Mouse (Mus musculus): ENCODE data around the gene Ripor3.
A peak's percentile ranks its signal among the peaks of the same experiment; 100 is the strongest.

Gene Ripor3

DNA sequence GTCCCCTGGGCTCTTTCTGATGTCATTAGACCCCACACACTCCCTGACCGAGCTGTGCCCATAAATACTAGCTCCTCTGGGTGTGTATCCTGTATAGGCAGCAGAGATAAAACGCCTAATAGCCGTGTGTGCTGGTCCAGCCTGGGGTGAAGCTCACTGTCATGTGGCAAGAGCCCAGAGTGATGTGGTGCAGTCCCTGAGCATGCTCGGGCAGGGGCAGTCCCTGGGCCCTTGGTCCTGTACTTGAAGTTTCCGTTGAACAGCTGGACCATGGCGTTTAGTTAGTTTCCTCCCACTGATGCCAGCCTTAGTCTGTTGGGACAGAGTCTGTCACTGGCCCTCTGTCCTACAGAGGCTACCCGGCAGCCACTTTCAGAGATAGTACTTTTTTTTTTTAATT is 55.5 kb downstream of the Ripor3 start:
- no peak for DNase-seq (ENCODE audit: low spot score in 2 of 2)

- DNase-seq (ENCODE audit: low spot score in 2 of 2) = no peak
Measured at GRCm38 (mm10) chr2:167953819-167954218, 56.6 kb downstream of the Ripor3 start.

GRCm38 (mm10) chr2:167951301-167952211 is 58.9 kb downstream of the Ripor3 start:
- DNase-seq (ENCODE audit: low spot score in 2 of 2) = peak; percentile 51 to 74

DNA sequence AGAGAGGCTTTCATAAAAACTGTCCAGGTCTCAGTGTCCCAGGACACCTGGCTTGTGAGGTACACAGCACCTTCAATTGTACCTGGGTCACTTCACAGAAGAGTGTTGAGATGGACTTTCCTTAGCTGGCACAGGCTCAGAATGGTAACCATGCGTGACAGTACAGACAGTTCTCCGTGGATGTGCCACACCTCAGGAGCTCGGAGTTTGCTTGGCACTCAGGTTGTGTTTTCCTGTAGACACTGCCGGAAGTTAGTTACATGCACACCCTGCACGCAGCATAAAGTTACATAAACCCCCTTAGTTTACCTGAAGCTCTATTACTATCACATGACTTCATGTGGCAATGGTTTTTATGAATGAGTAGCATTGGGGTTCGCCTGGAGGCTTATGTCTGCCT is 59.7 kb downstream of the Ripor3 start:
- DNase-seq (ENCODE audit: low spot score in 2 of 2) = no peak

- DNase-seq (ENCODE audit: low spot score in 2 of 2) = no peak
Measured at GRCm38 (mm10) chr2:167949808-167950207, 60.6 kb downstream of the Ripor3 start.

GRCm38 (mm10) chr2:167949250-167949649 is 61.2 kb downstream of the Ripor3 start:
- peak in 1 of 2 experiments; percentile 60 for DNase-seq (ENCODE audit: low spot score in 2 of 2)

- DNase-seq (ENCODE audit: low spot score in 2 of 2) = no peak
Measured at GRCm38 (mm10) chr2:167948557-167948956, 61.9 kb downstream of the Ripor3 start.

DNA sequence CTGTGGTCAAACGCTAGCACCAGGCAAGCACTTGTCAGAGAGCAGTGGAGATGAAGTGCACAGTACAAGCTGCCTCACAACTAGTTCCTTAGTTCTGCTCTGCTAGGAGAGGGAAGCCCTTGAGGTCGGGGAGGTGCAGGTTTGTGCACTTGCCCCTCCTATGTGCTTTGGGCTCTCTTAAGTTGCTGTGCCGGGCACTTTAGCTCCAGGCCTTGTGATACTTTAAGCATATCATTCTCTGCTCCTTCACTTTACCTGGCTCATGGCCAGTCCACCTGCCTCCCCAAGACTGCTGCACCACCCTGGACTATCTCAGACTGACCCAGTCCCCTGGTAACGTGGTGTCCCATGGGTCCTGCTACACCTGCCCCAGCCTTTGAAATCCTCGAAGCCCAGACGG is 62.4 kb downstream of the Ripor3 start:
- no peak for DNase-seq (ENCODE audit: low spot score in 2 of 2)

DNA sequence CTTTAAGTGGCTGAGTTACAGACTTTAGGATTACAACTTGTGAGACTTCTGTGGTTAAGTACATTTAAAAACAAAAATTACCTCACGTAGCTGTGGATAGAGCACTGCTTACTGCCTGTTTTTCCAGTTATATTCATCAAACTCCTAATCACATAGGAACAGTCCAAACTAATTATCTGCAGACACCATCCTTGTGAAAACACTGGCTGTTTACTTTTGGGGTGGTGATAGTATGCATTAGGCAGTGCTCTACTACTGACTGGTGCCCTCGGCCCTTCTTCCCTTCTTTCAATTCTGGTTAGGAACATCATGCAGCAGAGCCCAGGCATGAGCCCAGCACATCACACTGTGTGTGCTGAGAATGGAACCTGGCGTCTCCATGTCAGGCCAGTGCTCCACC is 63.2 kb downstream of the Ripor3 start:
- DNase-seq (ENCODE audit: low spot score in 2 of 2) = no peak

GRCm38 (mm10) chr2:167945451-167945850 is 65.0 kb downstream of the Ripor3 start:
- no peak for DNase-seq (ENCODE audit: low spot score in 2 of 2)

DNA sequence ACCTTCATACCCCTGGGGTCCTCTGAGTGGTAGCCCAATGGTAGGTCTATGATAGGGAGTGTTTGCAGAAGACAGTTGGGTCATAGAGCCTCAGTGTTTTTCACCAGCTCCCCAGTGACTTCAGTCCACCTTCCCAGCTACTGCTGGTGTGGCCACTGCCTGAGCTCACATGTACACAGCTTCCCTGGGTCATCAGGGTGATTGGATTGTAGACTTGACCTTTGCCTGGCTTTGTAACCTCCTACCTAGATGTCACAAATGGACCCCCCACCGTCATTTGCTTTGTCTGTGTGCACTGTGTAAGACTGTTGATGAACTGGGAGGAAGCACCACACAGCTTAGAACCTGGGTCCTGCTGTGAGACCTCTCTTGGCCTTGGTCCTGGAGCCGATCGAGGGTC is 66.2 kb downstream of the Ripor3 start:
- DNase-seq (ENCODE audit: low spot score in 2 of 2) = no peak

DNA sequence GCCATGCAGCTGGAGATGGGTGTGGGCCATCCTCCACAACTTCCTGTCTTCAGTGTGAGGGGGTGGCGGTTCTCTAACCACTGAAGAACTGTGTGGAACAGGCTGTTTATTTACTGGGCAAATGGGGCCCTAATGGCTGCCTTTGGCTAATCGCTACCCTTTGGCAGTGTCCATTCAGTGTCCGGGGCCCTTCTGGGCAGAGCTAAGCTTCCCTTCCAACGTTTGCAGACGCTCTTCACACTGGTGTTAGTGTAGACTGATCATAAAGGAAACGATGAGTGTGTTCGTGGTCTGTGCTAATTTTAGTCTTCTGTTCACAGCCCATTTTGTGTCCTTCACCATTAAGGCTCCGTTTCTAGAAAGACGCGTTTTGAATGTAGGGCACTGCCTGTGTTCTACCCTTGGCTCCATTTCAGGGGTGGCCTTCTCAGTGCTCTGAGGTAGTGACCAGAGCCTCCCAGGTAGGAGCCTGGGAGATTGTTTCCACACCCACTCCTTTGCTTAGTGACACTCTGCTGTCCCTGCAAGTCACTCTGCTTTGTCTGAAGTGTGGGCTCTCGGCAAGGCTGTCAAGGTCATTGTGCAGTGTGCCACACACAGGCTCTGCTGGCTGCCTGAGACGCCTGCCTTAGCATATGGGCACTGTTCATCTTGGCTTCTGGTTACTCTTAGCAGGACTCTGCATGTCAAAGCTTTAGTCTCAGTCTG is 67.3 kb downstream of the Ripor3 start:
- peak in 1 of 2 experiments; percentile 32 for DNase-seq (ENCODE audit: low spot score in 2 of 2)

DNA sequence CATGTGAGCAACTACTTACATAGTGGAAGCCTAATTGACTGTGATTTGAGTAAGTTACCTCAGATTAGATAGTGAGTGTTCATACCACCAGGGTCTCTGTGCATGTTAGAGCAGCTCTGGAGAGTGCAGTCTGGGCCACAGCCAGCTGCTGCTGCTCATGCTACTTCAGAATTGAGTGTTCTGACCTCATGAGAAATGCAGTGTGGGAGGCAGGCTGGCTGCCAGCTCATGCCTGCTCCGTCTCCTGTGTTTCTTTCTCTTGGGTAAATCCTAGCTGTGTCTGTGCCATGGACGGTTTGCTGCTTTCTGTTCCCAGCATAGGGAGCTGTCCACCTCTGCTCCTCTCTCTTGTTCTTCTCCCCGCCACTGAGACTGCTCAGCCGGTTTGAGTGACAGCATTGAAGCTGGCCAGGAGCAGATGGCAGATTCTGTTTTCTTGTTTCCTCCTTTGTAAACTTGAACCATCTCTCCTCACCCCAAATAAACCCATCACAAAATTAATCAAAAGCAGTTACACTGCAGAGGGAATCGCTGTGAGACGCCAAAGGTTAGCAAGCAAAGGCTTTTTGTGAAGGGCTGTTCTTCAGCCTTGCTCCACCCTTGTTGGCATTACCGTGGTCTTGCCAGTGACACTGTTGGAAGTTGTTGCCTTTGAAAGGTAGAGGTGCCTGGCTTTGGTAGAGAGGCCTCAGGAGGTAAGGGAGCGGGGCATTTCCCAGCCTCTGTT is 68.1 kb downstream of the Ripor3 start:
- peak; percentile 48 to 77 for DNase-seq (ENCODE audit: low spot score in 2 of 2)

GRCm38 (mm10) chr2:167941745-167942176 is 68.7 kb downstream of the Ripor3 start:
- no peak for DNase-seq (ENCODE audit: low spot score in 2 of 2)

- DNase-seq (ENCODE audit: low spot score in 2 of 2) = no peak
Measured at GRCm38 (mm10) chr2:167941320-167941719, 69.1 kb downstream of the Ripor3 start.

GRCm38 (mm10) chr2:167940636-167941035 is 69.8 kb downstream of the Ripor3 start:
- DNase-seq (ENCODE audit: low spot score in 2 of 2) = no peak

- DNase-seq (ENCODE audit: low spot score in 2 of 2) = no peak
Measured at GRCm38 (mm10) chr2:167939632-167940399, 70.6 kb downstream of the Ripor3 start.

DNA sequence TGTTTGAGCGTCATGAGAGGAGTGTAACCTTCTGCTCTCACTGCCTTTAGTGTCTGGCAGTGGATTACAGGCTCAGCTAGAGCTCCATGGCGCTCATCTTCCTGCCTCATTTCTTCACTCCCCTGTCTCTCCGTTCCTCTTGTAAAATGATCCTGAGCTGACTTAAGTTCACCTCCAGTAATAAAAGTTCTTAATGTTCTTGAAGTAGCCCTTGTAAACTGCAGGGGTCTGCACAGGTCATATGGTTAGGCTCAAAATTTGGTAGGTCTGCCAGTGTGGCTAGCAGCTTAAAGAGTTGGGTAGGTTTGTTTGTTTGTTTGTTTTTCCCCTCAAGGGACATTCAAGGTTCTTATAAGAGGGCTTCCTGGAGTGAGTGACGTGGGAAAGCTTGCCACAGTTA is 71.2 kb downstream of the Ripor3 start:
- DNase-seq (ENCODE audit: low spot score in 2 of 2) = no peak

- no peak for DNase-seq (ENCODE audit: low spot score in 2 of 2)
Measured at GRCm38 (mm10) chr2:167938786-167939185, 71.6 kb downstream of the Ripor3 start.

GRCm38 (mm10) chr2:167935956-167936355 is 74.5 kb downstream of the Ripor3 start:
- DNase-seq (ENCODE audit: low spot score in 2 of 2) = no peak

DNA sequence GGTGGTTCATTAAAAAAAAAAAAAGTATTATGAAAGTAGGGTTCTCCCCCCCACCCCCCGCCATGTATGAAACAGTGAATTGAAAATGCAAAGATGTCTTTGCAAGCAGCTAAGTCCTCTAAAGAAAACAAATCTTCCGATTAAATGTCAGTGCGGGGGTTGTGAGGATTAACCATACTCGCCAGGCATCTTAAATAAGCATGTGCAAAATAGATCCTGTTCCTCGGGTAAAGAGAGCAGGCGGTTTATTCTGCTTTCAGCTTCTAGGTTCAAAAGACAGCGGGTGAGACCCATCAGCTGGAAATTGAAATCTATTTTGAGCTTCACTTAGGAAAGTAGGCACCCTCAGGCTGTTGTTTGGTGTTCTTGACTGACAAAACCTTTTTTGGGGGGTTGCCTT is 77.0 kb downstream of the Ripor3 start:
- no peak for DNase-seq (ENCODE audit: low spot score in 2 of 2)

All from urinary bladder, postnatal 36 days (tissue).